Mouse (Mus musculus) liver, embryonic 11.5 days (tissue): ENCODE data around the gene Olfr1174-ps. TPM values are rescaled to one million over a fixed set of nuclear protein-coding genes. Genes with fewer than 3 reads are reported as not detected.

Experiments used
- ATAC-seq: fragments of 200-750 bp; cut with Nextera tagmentation; replicated peaks from 2 replicates; pipeline ENCODE4 v1.8.0; 2017; ENCODE audit warnings: moderate number of reproducible peaks, mild to moderate bottlenecking, moderate TSS enrichment, moderate library complexity; ENCODE audit not compliant: low FRiP score
- DNase-seq: peaks from one replicate; pipeline ENCODE4 v3.0.0-alpha.2; 2017; ENCODE audit warnings: low spot score
- H3K27ac ChIP-seq: fragments of 300-500 bp; sonication (generic); 2 replicates; pipeline ENCODE4 v1.5.1; 2014; ENCODE audit warnings: mild to moderate bottlenecking, low read depth, low read length, control low read depth
- H3K27me3 ChIP-seq: fragments of 300-500 bp; sonication (generic); replicated peaks from 2 replicates; pipeline ENCODE4 v1.6.1; 2014; ENCODE audit warnings: low read length, mixed read lengths; ENCODE audit not compliant: control insufficient read depth, insufficient read depth
- H3K36me3 ChIP-seq: fragments of 300-500 bp; sonication (generic); 2 replicates; pipeline ENCODE4 v1.6.1; 2014; ENCODE audit warnings: mild to moderate bottlenecking, low read length, moderate library complexity, mixed read lengths; ENCODE audit not compliant: control insufficient read depth, insufficient read depth
- H3K4me1 ChIP-seq: fragments of 300-500 bp; sonication (generic); replicated peaks from 2 replicates; pipeline ENCODE4 v1.6.1; 2014; ENCODE audit warnings: low read length, mixed read lengths; ENCODE audit not compliant: control insufficient read depth, insufficient read depth
- H3K4me2 ChIP-seq: fragments of 300-500 bp; sonication (generic); 2 replicates; pipeline ENCODE4 v1.6.1; 2014; ENCODE audit warnings: mild to moderate bottlenecking, control low read depth, moderate library complexity
- H3K4me3 ChIP-seq: fragments of 300-500 bp; sonication (generic); 2 replicates; pipeline ENCODE4 v1.5.1; 2014; ENCODE audit warnings: low read depth, low read length, control low read depth
- H3K9ac ChIP-seq: fragments of 300-500 bp; sonication (generic); 2 replicates; pipeline ENCODE4 v1.6.1; 2014; ENCODE audit warnings: low read depth, low read length, control low read depth
- H3K9me3 ChIP-seq: fragments of 300-500 bp; sonication (generic); 2 replicates; pipeline ENCODE4 v1.6.1; 2016; ENCODE audit warnings: low read length, inconsistent platforms, mixed read lengths; ENCODE audit not compliant: control insufficient read depth
- WGBS: fragments of 180-500 bp; shearing (Covaris S2); extraction: QIAGEN DNeasy Blood & Tissue Kit; methylation state at CpG from one replicate; pipeline ENCODE4 v1.1.7; 2014; 5-methylcytosine and 5-hydroxymethylcytosine counted together
- polyA plus RNA-seq: library from polyadenylated mRNA; unstranded; fragments of >200 nt; fragmentation: Nextera tagmentation; extraction: Ambion mirVana; gene quantifications from 2 replicates; pipeline ENCODE4 v1.2.1, GENCODE M21; 2014

Gene Olfr1174-ps
- polyA plus RNA-seq: not detected in 2 replicates

DNA sequence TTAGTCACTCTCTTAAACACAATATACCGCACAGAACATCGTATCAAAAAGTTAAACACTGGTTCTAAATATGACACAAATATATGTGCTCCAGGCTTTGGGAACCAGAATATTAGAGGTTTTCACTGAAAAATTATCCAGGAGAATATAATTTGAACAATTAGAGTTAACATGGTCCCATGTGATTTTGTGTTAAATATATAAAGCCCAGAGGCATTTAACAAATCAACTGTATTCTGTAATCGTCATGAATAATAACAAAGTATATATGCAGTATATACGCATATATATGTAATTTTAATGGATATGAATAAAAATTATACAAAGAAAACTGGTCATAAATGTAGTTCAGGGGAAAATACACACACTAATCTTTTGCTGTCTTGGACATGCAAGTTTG, at the start of gene Olfr1174-ps:
Olfr1174-ps (minus strand) TSS at position 101 of the 400 bp plus-strand sequence.
- H3K4me3 ChIP-seq: no peak within 1 kb of the TSS
- no peak within 1 kb of the TSS for H3K27ac ChIP-seq
- ATAC-seq (no peak), DNase-seq (no peak)
- WGBS: 89% methylated on average over 4 of the region's 4 CpGs
- no peaks in the 10 kb centered on the region for H3K4me1 ChIP-seq
- no peak within 1 kb of the TSS for H3K9ac ChIP-seq
- no peaks in the 10 kb centered on the region for H3K9me3 ChIP-seq
- no peak within 1 kb of the TSS for H3K4me2 ChIP-seq
- H3K36me3 ChIP-seq: no peaks in the 10 kb centered on the region
- H3K27me3 ChIP-seq: no peaks in the 10 kb centered on the region

DNA sequence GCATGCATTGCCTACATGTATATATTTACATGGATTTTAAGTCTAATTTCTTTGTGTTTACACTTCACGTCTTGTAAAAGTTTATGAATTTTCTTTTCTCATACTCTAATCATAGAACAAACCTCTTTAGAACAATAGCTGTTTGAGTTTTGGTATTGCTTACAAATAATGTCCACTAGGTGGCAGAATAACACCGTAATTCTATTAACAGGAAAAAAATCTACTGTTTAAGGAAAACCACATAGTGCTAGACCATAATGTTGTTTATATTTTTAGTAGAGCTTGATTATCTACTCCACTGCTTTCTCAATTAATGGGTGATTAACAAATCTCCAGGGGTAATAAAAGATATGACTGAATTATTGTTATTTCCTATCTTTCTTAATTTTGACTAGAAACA, 41.4 kb upstream of the Olfr1174-ps start:
- H3K27ac ChIP-seq: no peak overlapping the region

GRCm38 (mm10) chr2:88346392-88346791, 31.5 kb upstream of the Olfr1174-ps start, which contains the start of gene Olfr1177-ps:
Gene Olfr1177-ps, minus strand, starts transcription at chr2:88346492.
- no peak within 1 kb of the TSS for H3K4me2 ChIP-seq
- WGBS: 66% methylated on average over 1 of the region's 1 CpGs
- no peaks in the 10 kb centered on the region for H3K9me3 ChIP-seq
- no peak within 1 kb of the TSS for H3K27ac ChIP-seq
- H3K4me1 ChIP-seq: no peaks in the 10 kb centered on the region
- no peak for DNase-seq
- H3K4me3 ChIP-seq: no peak within 1 kb of the TSS
- no peak within 1 kb of the TSS for H3K9ac ChIP-seq
- no peaks in the 10 kb centered on the region for H3K36me3 ChIP-seq
- no peaks in the 10 kb centered on the region for H3K27me3 ChIP-seq
- ATAC-seq: no peak

More for the DNA sequence above, 41.4 kb upstream of the Olfr1174-ps start:
- Histone ChIP-seq H3K36me3 (no peaks in the 10 kb centered on the region), H3K4me2 (no peak overlapping the region), H3K9me3 (no peaks in the 10 kb centered on the region), H3K9ac (no peak overlapping the region), H3K4me1 (no peaks in the 10 kb centered on the region), H3K27me3 (no peaks in the 10 kb centered on the region), H3K4me3 (no peak overlapping the region)
- no peak for ATAC-seq
- 7% methylated on average over 2 of the region's 2 CpGs for WGBS
- DNase-seq: no peak

DNA sequence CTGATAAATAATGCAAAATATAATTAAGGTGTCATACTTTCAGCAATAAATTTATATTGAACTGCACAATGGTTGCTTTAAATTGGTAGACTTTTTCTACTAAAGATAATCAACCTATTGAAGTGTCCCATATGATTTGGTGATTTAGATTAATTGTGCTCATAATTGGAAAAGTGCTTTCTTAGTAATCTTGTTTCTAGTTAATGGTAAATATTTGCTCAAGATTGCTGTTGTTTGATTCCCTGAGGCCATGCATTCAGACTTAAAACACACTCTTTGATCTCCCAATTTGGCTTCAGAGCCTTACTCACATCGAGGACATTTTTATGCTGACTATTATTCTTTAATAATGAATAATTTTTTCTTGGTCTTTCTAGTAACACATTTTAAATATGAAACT, 21.5 kb upstream of the Olfr1174-ps start, which contains the start of gene Olfr1176:
Olfr1176 (plus strand) TSS at position 301 of the 400 bp plus-strand sequence.
- H3K27me3 ChIP-seq: no peaks in the 10 kb centered on the region
- no peak within 1 kb of the TSS for H3K4me3 ChIP-seq
- ATAC-seq (no peak), DNase-seq (no peak)
- H3K9me3 ChIP-seq: no peaks in the 10 kb centered on the region
- H3K4me2 ChIP-seq: no peak within 1 kb of the TSS
- H3K9ac ChIP-seq: no peak within 1 kb of the TSS
- no peaks in the 10 kb centered on the region for H3K36me3 ChIP-seq
- no peak within 1 kb of the TSS for H3K27ac ChIP-seq
- H3K4me1 ChIP-seq: no peaks in the 10 kb centered on the region
- WGBS: 70% methylated on average over 1 of the region's 1 CpGs

- no peak within 1 kb of the TSS for H3K27ac ChIP-seq
- H3K9me3 ChIP-seq: no peaks in the 10 kb centered on the region
- no peaks in the 10 kb centered on the region for H3K27me3 ChIP-seq
- no peak within 1 kb of the TSS for H3K4me2 ChIP-seq
- no peaks in the 10 kb centered on the region for H3K4me1 ChIP-seq
- WGBS: 65% methylated on average over 2 of the region's 2 CpGs
- H3K4me3 ChIP-seq: no peak within 1 kb of the TSS
- DNase-seq (no peak), ATAC-seq (no peak)
- H3K36me3 ChIP-seq: no peaks in the 10 kb centered on the region
- no peak within 1 kb of the TSS for H3K9ac ChIP-seq
Observed at GRCm38 (mm10) chr2:88327115-88327514, 12.2 kb upstream of the Olfr1174-ps start, which contains the start of gene Olfr1175-ps. Gene Olfr1175-ps, minus strand, starts transcription at chr2:88327215.

DNA sequence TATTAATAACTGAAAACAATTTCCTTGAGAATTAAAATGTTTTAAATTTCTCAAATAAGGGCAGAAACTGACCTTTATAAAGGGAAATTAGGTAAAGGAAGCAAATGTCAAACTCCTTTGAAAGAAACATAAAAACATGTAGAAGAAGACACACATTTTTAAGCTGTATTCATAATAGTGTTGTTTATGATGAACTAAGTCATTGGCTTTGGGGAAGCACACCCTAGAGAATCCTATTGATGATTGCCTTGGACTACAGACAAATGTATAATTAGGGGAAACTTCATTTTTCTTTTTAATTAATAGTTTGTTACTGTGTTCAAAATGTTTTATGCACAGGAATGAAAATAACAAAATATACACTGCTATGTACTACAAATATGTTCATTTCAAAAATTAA, 35.2 kb downstream of the Olfr1174-ps start, which contains the start of gene Olfr1173:
Olfr1173 (minus strand) TSS at position 101 of the 400 bp plus-strand sequence.
- ATAC-seq: no peak
- Histone ChIP-seq H3K27ac (no peak within 1 kb of the TSS), H3K27me3 (no peaks in the 10 kb centered on the region), H3K9me3 (no peaks in the 10 kb centered on the region), H3K4me1 (no peaks in the 10 kb centered on the region), H3K9ac (no peak within 1 kb of the TSS), H3K36me3 (no peaks in the 10 kb centered on the region), H3K4me2 (no peak within 1 kb of the TSS), H3K4me3 (no peak within 1 kb of the TSS)
- DNase-seq: no peak

Other genes starting within 250 kb of the Olfr1174-ps start
- not detected in 2 replicates for gene Olfr1163, start 243.3 kb downstream of the Olfr1174-ps start, polyA plus RNA-seq
- not detected in 2 replicates for gene Olfr1164, start 221.2 kb downstream of the Olfr1174-ps start, polyA plus RNA-seq
- gene Olfr1166, start 186.9 kb downstream of the Olfr1174-ps start, polyA plus RNA-seq: not detected in 2 replicates
- not detected in 2 replicates for gene Olfr1167, start 159.9 kb downstream of the Olfr1174-ps start, polyA plus RNA-seq
- not detected in 2 replicates for gene Olfr1168, start 133.3 kb downstream of the Olfr1174-ps start, polyA plus RNA-seq
- gene Olfr1170, start 86.8 kb downstream of the Olfr1174-ps start, polyA plus RNA-seq: not detected in 2 replicates
- not detected in 2 replicates for gene Olfr1173, start 35.3 kb downstream of the Olfr1174-ps start, polyA plus RNA-seq
- gene Olfr1175-ps, start 12.1 kb upstream of the Olfr1174-ps start, polyA plus RNA-seq: not detected in 2 replicates
- gene Olfr1176, start 21.6 kb upstream of the Olfr1174-ps start, polyA plus RNA-seq: not detected in 2 replicates
- not detected in 2 replicates for gene Olfr1177-ps, start 31.4 kb upstream of the Olfr1174-ps start, polyA plus RNA-seq
- not detected in 2 replicates for gene Olfr1178, start 71.9 kb upstream of the Olfr1174-ps start, polyA plus RNA-seq
- gene Olfr1179, start 91.3 kb upstream of the Olfr1174-ps start, polyA plus RNA-seq: not detected in 2 replicates
- not detected in 2 replicates for gene Olfr1180, start 104.0 kb upstream of the Olfr1174-ps start, polyA plus RNA-seq
- not detected in 2 replicates for gene Olfr1181, start 111.0 kb upstream of the Olfr1174-ps start, polyA plus RNA-seq
- gene Gm13757, start 134.0 kb upstream of the Olfr1174-ps start, polyA plus RNA-seq: not detected in 2 replicates
- not detected in 2 replicates for gene Olfr1183, start 139.7 kb upstream of the Olfr1174-ps start, polyA plus RNA-seq
- not detected in 2 replicates for gene Olfr1184, start 168.5 kb upstream of the Olfr1174-ps start, polyA plus RNA-seq
- gene Olfr1185-ps1, start 178.2 kb upstream of the Olfr1174-ps start, polyA plus RNA-seq: not detected in 2 replicates
- gene Olfr1186, start 203.4 kb upstream of the Olfr1174-ps start, polyA plus RNA-seq: not detected in 2 replicates
- not detected in 2 replicates for gene Olfr1188, start 241.8 kb upstream of the Olfr1174-ps start, polyA plus RNA-seq